Mouse (Mus musculus) adrenal gland, adult (tissue): ENCODE data around the gene Slc19a1.
A peak's percentile ranks its signal among the peaks of the same experiment; 100 is the strongest.

ENCODE experiments used
- DNase-seq, 2 experiments: peaks; one replicate each; pipeline ENCODE4 v3.0.0; 2022 to 2023; ENCODE audit warnings: low spot score in 1 of 2; ENCODE audit not compliant: inconsistent age in 2 of 2

The Slc19a1 gene

GRCm38 (mm10) chr10:77032591-77033322 lies 716 bp downstream of the Slc19a1 start:
- peak; percentile 96 to 98 for DNase-seq

GRCm38 (mm10) chr10:77033323-77034025 lies 1.4 kb downstream of the Slc19a1 start:
- DNase-seq, result peak; percentile 45 to 82

GRCm38 (mm10) chr10:77035487-77035886 lies 3.4 kb downstream of the Slc19a1 start:
- DNase-seq, result no peak

GRCm38 (mm10) chr10:77038579-77039174 lies 6.6 kb downstream of the Slc19a1 start:
- DNase-seq, result no peak

GRCm38 (mm10) chr10:77048196-77048595 lies 16.2 kb downstream of the Slc19a1 start:
- no peak for DNase-seq

GRCm38 (mm10) chr10:77048606-77049005 lies 16.6 kb downstream of the Slc19a1 start:
- no peak for DNase-seq

- no peak for DNase-seq
Observed at GRCm38 (mm10) chr10:77056768-77057167, 24.7 kb downstream of the Slc19a1 start.

- no peak for DNase-seq
Observed at GRCm38 (mm10) chr10:77061426-77061825, 29.4 kb downstream of the Slc19a1 start.

- no peak for DNase-seq
Observed at GRCm38 (mm10) chr10:77062393-77063010, 30.5 kb downstream of the Slc19a1 start.

- DNase-seq, result no peak
Observed at GRCm38 (mm10) chr10:77064239-77064638, 32.2 kb downstream of the Slc19a1 start.

GRCm38 (mm10) chr10:77064659-77065058 lies 32.6 kb downstream of the Slc19a1 start:
- no peak for DNase-seq

GRCm38 (mm10) chr10:77068469-77068868 lies 36.4 kb downstream of the Slc19a1 start:
- no peak for DNase-seq

GRCm38 (mm10) chr10:77070072-77070471 lies 38.0 kb downstream of the Slc19a1 start:
- peak; percentile 80 to 93 for DNase-seq

- DNase-seq, result peak; percentile 63 to 85
Observed at GRCm38 (mm10) chr10:77074276-77074974, 42.4 kb downstream of the Slc19a1 start.

GRCm38 (mm10) chr10:77078456-77078855 lies 46.4 kb downstream of the Slc19a1 start:
- DNase-seq, result no peak

- DNase-seq, result no peak
Observed at GRCm38 (mm10) chr10:77078961-77079360, 46.9 kb downstream of the Slc19a1 start.

GRCm38 (mm10) chr10:77082453-77082852 lies 50.4 kb downstream of the Slc19a1 start:
- DNase-seq, result peak; percentile 83 to 94

GRCm38 (mm10) chr10:77082921-77083320 lies 50.9 kb downstream of the Slc19a1 start:
- DNase-seq, result peak in 1 of 2 experiments; percentile 3

GRCm38 (mm10) chr10:77084568-77084967 lies 52.5 kb downstream of the Slc19a1 start:
- peak; percentile 66 to 82 for DNase-seq

GRCm38 (mm10) chr10:77089336-77089735 lies 57.3 kb downstream of the Slc19a1 start:
- peak; percentile 74 to 89 for DNase-seq

GRCm38 (mm10) chr10:77090063-77090462 lies 58.0 kb downstream of the Slc19a1 start:
- no peak for DNase-seq
